Mouse (Mus musculus): ENCODE measurements around the gene Vamp2. TPM values are rescaled to one million over a fixed set of nuclear protein-coding genes. Genes with fewer than 3 reads are reported as not detected.

Vamp2 gene
- polyA plus RNA-seq, 1 experiment from 2014 or later, result 259 TPM

- 0 out of 2 replicates have a peak, but pooled peaks have one; percentile 19 for ATAC-seq
- Histone ChIP-seq H3K9ac (replicated peaks; ENCODE audit: low read depth, low read length) (peak overlapping the region; percentile 58), H3K4me3 (replicated peaks; ENCODE audit: low read length) (peak overlapping the region; percentile 52), H3K4me2 (ENCODE audit: low read length) (peak overlapping the region; percentile 80), H3K27me3 (replicated peaks; ENCODE audit: control insufficient read depth, insufficient read depth, low read length) (no peaks in the 10 kb centered on the region), H3K4me1 (replicated peaks; ENCODE audit: control insufficient read depth, insufficient read depth, low read length) (peaks cover 39% of the 10 kb centered on the region), H3K27ac (ENCODE audit: low read length) (peak overlapping the region; percentile 77), H3K9me3 (ENCODE audit: control insufficient read depth, low read length) (no peaks in the 10 kb centered on the region), H3K36me3 (ENCODE audit: control insufficient read depth, insufficient read depth) (no peaks in the 10 kb centered on the region)
- under 1% methylated on average over 31 of the region's 31 CpGs for WGBS
Measured at GRCm38 (mm10) chr11:69063413-69064201, 24.7 kb upstream of the Vamp2 start.

GRCm38 (mm10) chr11:69064259-69065133, 23.8 kb upstream of the Vamp2 start:
- Histone ChIP-seq H3K27ac (ENCODE audit: low read length) (no peak overlapping the region; the same call in 1 of the 2 replicates), H3K36me3 (ENCODE audit: control insufficient read depth, insufficient read depth) (no peaks in the 10 kb centered on the region), H3K9me3 (ENCODE audit: control insufficient read depth, low read length) (no peaks in the 10 kb centered on the region), H3K4me3 (replicated peaks; ENCODE audit: low read length) (peak overlapping the region; percentile 52), H3K4me1 (replicated peaks; ENCODE audit: control insufficient read depth, insufficient read depth, low read length) (peaks cover 37% of the 10 kb centered on the region), H3K4me2 (ENCODE audit: low read length) (peak overlapping the region; percentile 80), H3K27me3 (replicated peaks; ENCODE audit: control insufficient read depth, insufficient read depth, low read length) (no peaks in the 10 kb centered on the region), H3K9ac (replicated peaks; ENCODE audit: low read depth, low read length) (peak overlapping the region; percentile 58)
- 54% methylated on average over 9 of the region's 9 CpGs for WGBS
- no peak for ATAC-seq

GRCm38 (mm10) chr11:69065394-69065925, 22.8 kb upstream of the Vamp2 start:
- Histone ChIP-seq H3K4me3 (replicated peaks; ENCODE audit: low read length) (no peak overlapping the region; the same call in 1 of the 2 replicates), H3K27ac (ENCODE audit: low read length) (no peak overlapping the region), H3K9ac (replicated peaks; ENCODE audit: low read depth, low read length) (no peak overlapping the region), H3K4me1 (replicated peaks; ENCODE audit: control insufficient read depth, insufficient read depth, low read length) (peaks cover 40% of the 10 kb centered on the region), H3K9me3 (ENCODE audit: control insufficient read depth, low read length) (no peaks in the 10 kb centered on the region), H3K36me3 (ENCODE audit: control insufficient read depth, insufficient read depth) (no peaks in the 10 kb centered on the region), H3K4me2 (ENCODE audit: low read length) (peak overlapping the region; percentile 65; the same call in 1 of the 2 replicates), H3K27me3 (replicated peaks; ENCODE audit: control insufficient read depth, insufficient read depth, low read length) (no peaks in the 10 kb centered on the region)
- no peak for ATAC-seq
- 58% methylated on average over 3 of the region's 3 CpGs for WGBS

GRCm38 (mm10) chr11:69066163-69066861, 22.0 kb upstream of the Vamp2 start:
- Histone ChIP-seq H3K27me3 (replicated peaks; ENCODE audit: control insufficient read depth, insufficient read depth, low read length) (no peaks in the 10 kb centered on the region), H3K4me2 (ENCODE audit: low read length) (peak overlapping the region; percentile 65), H3K9ac (replicated peaks; ENCODE audit: low read depth, low read length) (peak overlapping the region; percentile 39), H3K36me3 (ENCODE audit: control insufficient read depth, insufficient read depth) (no peaks in the 10 kb centered on the region), H3K4me1 (replicated peaks; ENCODE audit: control insufficient read depth, insufficient read depth, low read length) (peaks cover 36% of the 10 kb centered on the region), H3K27ac (ENCODE audit: low read length) (peak overlapping the region; percentile 26; the same call in 1 of the 2 replicates), H3K4me3 (replicated peaks; ENCODE audit: low read length) (peak overlapping the region; percentile 39), H3K9me3 (ENCODE audit: control insufficient read depth, low read length) (no peaks in the 10 kb centered on the region)
- 2% methylated on average over 29 of the region's 29 CpGs for WGBS
- ATAC-seq, result no peak

- peak overlapping the region; percentile 26; the same call in 1 of the 2 replicates for H3K27ac ChIP-seq (ENCODE audit: low read length)
- no peaks in the 10 kb centered on the region for H3K27me3 ChIP-seq (replicated peaks; ENCODE audit: control insufficient read depth, insufficient read depth, low read length)
- 9% methylated on average over 8 of the region's 8 CpGs for WGBS
- peak overlapping the region; percentile 39 for H3K9ac ChIP-seq (replicated peaks; ENCODE audit: low read depth, low read length)
- no peak for ATAC-seq
- H3K4me2 ChIP-seq (ENCODE audit: low read length), result peak overlapping the region; percentile 65
- H3K4me3 ChIP-seq (replicated peaks; ENCODE audit: low read length), result peak overlapping the region; percentile 39
- H3K36me3 ChIP-seq (ENCODE audit: control insufficient read depth, insufficient read depth), result no peaks in the 10 kb centered on the region
- peaks cover 36% of the 10 kb centered on the region for H3K4me1 ChIP-seq (replicated peaks; ENCODE audit: control insufficient read depth, insufficient read depth, low read length)
- H3K9me3 ChIP-seq (ENCODE audit: control insufficient read depth, low read length), result no peaks in the 10 kb centered on the region
Measured at GRCm38 (mm10) chr11:69066956-69067355, 21.3 kb upstream of the Vamp2 start.

- ATAC-seq, result no peak
- Histone ChIP-seq H3K4me1 (replicated peaks; ENCODE audit: control insufficient read depth, insufficient read depth, low read length) (peaks cover 43% of the 10 kb centered on the region), H3K9ac (replicated peaks; ENCODE audit: low read depth, low read length) (no peak overlapping the region), H3K4me2 (ENCODE audit: low read length) (no peak overlapping the region), H3K36me3 (ENCODE audit: control insufficient read depth, insufficient read depth) (no peaks in the 10 kb centered on the region), H3K4me3 (replicated peaks; ENCODE audit: low read length) (no peak overlapping the region), H3K27me3 (replicated peaks; ENCODE audit: control insufficient read depth, insufficient read depth, low read length) (no peaks in the 10 kb centered on the region), H3K9me3 (ENCODE audit: control insufficient read depth, low read length) (no peaks in the 10 kb centered on the region), H3K27ac (ENCODE audit: low read length) (no peak overlapping the region)
- WGBS, result 65% methylated on average over 6 of the region's 6 CpGs
Measured at GRCm38 (mm10) chr11:69067601-69068000, 20.7 kb upstream of the Vamp2 start.

GRCm38 (mm10) chr11:69070093-69070492, 18.2 kb upstream of the Vamp2 start:
- no peaks in the 10 kb centered on the region for H3K36me3 ChIP-seq (ENCODE audit: control insufficient read depth, insufficient read depth)
- H3K4me3 ChIP-seq (replicated peaks; ENCODE audit: low read length), result peak overlapping the region; percentile 72
- ATAC-seq, result no peak
- under 1% methylated on average over 13 of the region's 13 CpGs for WGBS
- peaks cover 42% of the 10 kb centered on the region for H3K4me1 ChIP-seq (replicated peaks; ENCODE audit: control insufficient read depth, insufficient read depth, low read length)
- H3K9ac ChIP-seq (replicated peaks; ENCODE audit: low read depth, low read length), result peak overlapping the region; percentile 87
- H3K4me2 ChIP-seq (ENCODE audit: low read length), result peak overlapping the region; percentile 93
- no peaks in the 10 kb centered on the region for H3K27me3 ChIP-seq (replicated peaks; ENCODE audit: control insufficient read depth, insufficient read depth, low read length)
- H3K27ac ChIP-seq (ENCODE audit: low read length), result peak overlapping the region; percentile 92
- H3K9me3 ChIP-seq (ENCODE audit: control insufficient read depth, low read length), result no peaks in the 10 kb centered on the region

- ATAC-seq, result peak; percentile 85
- peak within 1 kb of the TSS; percentile 92 for H3K27ac ChIP-seq (ENCODE audit: low read length)
- H3K36me3 ChIP-seq (ENCODE audit: control insufficient read depth, insufficient read depth), result no peaks in the 10 kb centered on the region
- H3K4me1 ChIP-seq (replicated peaks; ENCODE audit: control insufficient read depth, insufficient read depth, low read length), result peaks cover 40% of the 10 kb centered on the region
- peak within 1 kb of the TSS; percentile 72 for H3K4me3 ChIP-seq (replicated peaks; ENCODE audit: low read length)
- H3K4me2 ChIP-seq (ENCODE audit: low read length), result peak within 1 kb of the TSS; percentile 93
- H3K9ac ChIP-seq (replicated peaks; ENCODE audit: low read depth, low read length), result peak within 1 kb of the TSS; percentile 87
- no peaks in the 10 kb centered on the region for H3K9me3 ChIP-seq (ENCODE audit: control insufficient read depth, low read length)
- under 1% methylated on average over 47 of the region's 47 CpGs for WGBS
- H3K27me3 ChIP-seq (replicated peaks; ENCODE audit: control insufficient read depth, insufficient read depth, low read length), result no peaks in the 10 kb centered on the region
Measured at GRCm38 (mm10) chr11:69070590-69071222, 17.6 kb upstream of the Vamp2 start, which contains the start of gene Tmem107. TSS of gene Tmem107 (plus strand) at chr11:69070806.
